Mouse (Mus musculus): ENCODE measurements around the gene Zfp652. TPM values are rescaled to one million over a fixed set of nuclear protein-coding genes. Genes with fewer than 3 reads are reported as not detected.

The Zfp652 gene
- total and polyA plus RNA-seq, 3 experiments = 3.0 to 9.8 (median 6.2) TPM

DNA sequence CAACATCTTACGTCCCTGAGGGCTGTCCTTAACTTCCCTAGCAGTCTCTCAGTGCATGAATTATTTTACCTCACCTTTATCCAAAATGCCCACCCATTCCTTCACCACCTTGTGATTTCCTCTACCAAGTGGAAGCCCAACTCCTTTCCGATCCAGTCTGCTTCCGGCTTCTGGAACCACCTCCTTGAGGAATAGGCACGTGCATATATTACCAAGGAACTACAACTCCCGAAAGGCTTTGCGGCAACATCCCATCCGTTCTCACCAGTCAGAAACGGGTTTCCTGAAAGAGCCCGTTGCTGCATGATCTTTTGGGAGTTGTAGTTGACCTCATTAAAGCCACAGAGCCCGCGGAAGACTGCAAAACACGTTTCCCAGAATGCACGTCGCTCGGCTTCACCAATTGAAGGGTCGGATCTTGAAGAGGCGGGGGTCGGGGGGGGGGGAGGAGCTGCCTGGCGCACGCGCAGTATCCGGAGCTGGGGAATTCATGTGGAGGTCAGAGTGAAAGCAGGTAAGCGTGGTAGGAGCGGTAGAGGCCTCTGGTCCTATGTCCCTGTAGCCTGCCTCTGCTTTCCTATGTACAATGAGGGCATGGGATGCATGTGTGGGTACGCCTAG, 45.8 kb upstream of the Zfp652 start, which contains the start of gene Phb:
Gene Phb (plus strand): TSS at position 429 of the 621 bp plus-strand sequence.
- DNase-seq (ENCODE audit: extremely low read depth) = peak; percentile 100
- Histone ChIP-seq H3K36me3 (replicated peaks in 1 of 2; ENCODE audit: control insufficient read depth in 1 of 2, insufficient read depth in 1 of 2, low read length in 1 of 2) (peaks cover 22 to 35% of the 10 kb centered on the region in 2 experiments), H3K9ac (ENCODE audit: insufficient read depth, low read depth) (peak within 1 kb of the TSS; percentile 90), H3K4me3 (replicated peaks in 1 of 3; ENCODE audit: low read depth in 2 of 3, low read length in 2 of 3, poor library complexity in 1 of 3) (peak within 1 kb of the TSS; percentile 86 to 96 (median 88)), H3K27me3 (replicated peaks) (no peaks in the 10 kb centered on the region), H3K9me3 (replicated peaks; ENCODE audit: low read length) (peaks cover 5% of the 10 kb centered on the region), H3K4me1 (ENCODE audit: control insufficient read depth in 1 of 2, insufficient read depth in 2 of 2) (peaks cover 2 to 42% of the 10 kb centered on the region in 2 experiments; a peak in 3 of 4 replicates), H3K79me2 (replicated peaks; ENCODE audit: control insufficient read depth, extremely low read depth, insufficient read depth, poor library complexity, severe bottlenecking) (peaks cover 20% of the 10 kb centered on the region), H3K27ac (ENCODE audit: insufficient read depth, low read depth) (peak within 1 kb of the TSS; percentile 52; the same call in 1 of the 2 replicates), H3K4me2 (ENCODE audit: insufficient read depth, low read depth, poor library complexity, severe bottlenecking) (peak within 1 kb of the TSS; percentile 88)
- in situ Hi-C loops (cut with MboI; ENCODE audit: low pct_ligation_motif_present, low pct_unique_long_range_greater_than_20kb, low sequenced_read_pairs) (loop anchor here (25.0 kb wide), 1 partner anchor 279 kb away; the partner anchor contains the start of gene Slc35b1), dilution Hi-C loops (cut with MboI; ENCODE audit: extremely low pct_ligation_motif_present, extremely low pct_unique_long_range_greater_than_20kb, low sequenced_read_pairs) (no loop called here)
- peak; percentile 98 for TF ChIP-seq MAX (IDR thresholded peaks at IDR 0.05; ENCODE audit: low read length)
- TF ChIP-seq USF2 (conservative IDR thresholded peaks at IDR 0.05; ENCODE audit: low read depth, low read length) = peak; percentile 12; the same call in 1 of the 2 replicates
- TF ChIP-seq ZC3H11A (IDR thresholded peaks at IDR 0.05; ENCODE audit: low read depth, low read length) = no peak
- TF ChIP-seq MAZ (IDR thresholded peaks at IDR 0.05; ENCODE audit: low read depth, low read length) = peak; percentile 92
- peak; percentile 53 for TF ChIP-seq USF1 (IDR thresholded peaks at IDR 0.05; ENCODE audit: low read depth, low read length)
- 0 out of 2 replicates have a peak, but pooled peaks have one; percentile 75 for TF ChIP-seq MEF2A (IDR thresholded peaks at IDR 0.05; ENCODE audit: borderline replicate concordance, low read depth, low read length)
- peak; percentile 94 for TF ChIP-seq ELF1 (IDR thresholded peaks at IDR 0.05; ENCODE audit: low read depth, low read length)
- TF ChIP-seq RCOR1 (conservative IDR thresholded peaks at IDR 0.05; ENCODE audit: low read depth, low read length) = no peak; the same call in 1 of the 2 replicates
- no peak; the same call in 1 of the 2 replicates for TF ChIP-seq ETS1 (conservative IDR thresholded peaks at IDR 0.05; ENCODE audit: low read depth, low read length)
- TF ChIP-seq POLR2A (IDR thresholded peaks at IDR 0.05; ENCODE audit: low read depth, low read length) = peak; percentile 98
- no peak; the same call in 1 of the 2 replicates for TF ChIP-seq JUND (conservative IDR thresholded peaks at IDR 0.05; ENCODE audit: low read depth, low read length)
- peak; percentile 100 for TF ChIP-seq BHLHE40 (IDR thresholded peaks at IDR 0.05; ENCODE audit: low read depth, low read length)
- no peak for TF ChIP-seq EP300 (IDR thresholded peaks at IDR 0.05; ENCODE audit: low read length)
- TF ChIP-seq KAT2A (IDR thresholded peaks at IDR 0.05; ENCODE audit: insufficient replicate concordance, low read length) = peak; percentile 100
- no peak for TF ChIP-seq E2F4 (IDR thresholded peaks at IDR 0.05; ENCODE audit: insufficient replicate concordance, low read depth, low read length)
- no peak for TF ChIP-seq MAFK (IDR thresholded peaks at IDR 0.05; ENCODE audit: insufficient replicate concordance, low read length)
- TF ChIP-seq IRF4 (IDR thresholded peaks at IDR 0.05; ENCODE audit: low read depth, low read length) = 0 out of 2 replicates have a peak, but pooled peaks have one; percentile 19
- TF ChIP-seq JUN (IDR thresholded peaks at IDR 0.05; ENCODE audit: insufficient read depth, low read depth, low read length) = no peak; the same call in 1 of the 2 replicates
- TF ChIP-seq ZMIZ1 (IDR thresholded peaks at IDR 0.05; ENCODE audit: low read depth, low read length) = peak; percentile 78
- peak; percentile 89 for TF ChIP-seq NELFE (IDR thresholded peaks at IDR 0.05; ENCODE audit: low read depth, low read length)
- TF ChIP-seq SIN3A (IDR thresholded peaks at IDR 0.05; ENCODE audit: low read length) = peak; percentile 95
- no peak for TF ChIP-seq CHD1 (IDR thresholded peaks at IDR 0.05; ENCODE audit: low read depth, low read length)
- no peak for TF ChIP-seq ZKSCAN1 (IDR thresholded peaks at IDR 0.05; ENCODE audit: borderline replicate concordance, low read depth, low read length)
- peak; percentile 87 for TF ChIP-seq POLR2AphosphoS2 (IDR thresholded peaks at IDR 0.05; ENCODE audit: low read depth, low read length)
- no peak for TF ChIP-seq CTCF (conservative IDR thresholded peaks at IDR 0.05 in 1 of 2, IDR thresholded peaks at IDR 0.05 in 1 of 2; ENCODE audit: low read depth in 2 of 2, low read length in 2 of 2)
- no peak for TF ChIP-seq PAX5 (IDR thresholded peaks at IDR 0.05; ENCODE audit: low read length)
- TF ChIP-seq RAD21 (IDR thresholded peaks at IDR 0.05; ENCODE audit: low read depth, low read length) = no peak
- peak; percentile 94 for TF ChIP-seq HCFC1 (IDR thresholded peaks at IDR 0.05; ENCODE audit: low read depth, low read length)
- peak; percentile 99; the same call in 1 of the 2 replicates for TF ChIP-seq GABPA (IDR thresholded peaks at IDR 0.05; ENCODE audit: insufficient replicate concordance, low read depth, low read length)
- no peak for TF ChIP-seq UBTF (IDR thresholded peaks at IDR 0.05; ENCODE audit: low read depth, low read length)
- TF ChIP-seq TCF12 (IDR thresholded peaks at IDR 0.05; ENCODE audit: low read depth, low read length) = peak; percentile 76
- peak; percentile 88 for TF ChIP-seq NRF1 (IDR thresholded peaks at IDR 0.05; ENCODE audit: low read depth, low read length)
- peak; percentile 99 for TF ChIP-seq MYC (IDR thresholded peaks at IDR 0.05; ENCODE audit: low read depth, low read length)
- peak; percentile 98 for TF ChIP-seq CHD2 (IDR thresholded peaks at IDR 0.05; ENCODE audit: low read length)
- peak; percentile 99 for TF ChIP-seq MXI1 (IDR thresholded peaks at IDR 0.05; ENCODE audit: low read depth, low read length)
- TF ChIP-seq TBP (conservative IDR thresholded peaks at IDR 0.05; ENCODE audit: low read depth, low read length) = peak; percentile 66
- TF ChIP-seq ZNF384 (IDR thresholded peaks at IDR 0.05; ENCODE audit: low read depth, low read length) = no peak
- no peak for TF ChIP-seq SMC3 (IDR thresholded peaks at IDR 0.05; ENCODE audit: low read depth, low read length)

All from CH12.LX (cell line).